Mouse (Mus musculus) bone marrow, adult 2 months (tissue): ENCODE results near the gene Ndufa11.

ENCODE experiments used
- CTCF ChIP-seq: fragments of 200-500 bp; IDR thresholded peaks from 2 replicates; pipeline ENCODE4 v1.5.1; 2011; ENCODE audit warnings: low read length, control low read depth; ENCODE audit not compliant: control insufficient read depth, insufficient read depth
- POLR2A ChIP-seq: fragments of 200-500 bp; IDR thresholded peaks from 2 replicates; pipeline ENCODE4 v1.6.1; 2011; ENCODE audit warnings: low read depth, mild to moderate bottlenecking, control low read depth, low read length, borderline replicate concordance; ENCODE audit not compliant: control insufficient read depth

GRCm38 (mm10) chr17:56729151-56729550 is 11.6 kb downstream of the Ndufa11 start:
- no peak for TF ChIP-seq POLR2A
- no peak for TF ChIP-seq CTCF
